Mouse (Mus musculus): ENCODE measurements around the gene Dhps. TPM values are rescaled to one million over a fixed set of nuclear protein-coding genes. Genes with fewer than 3 reads are reported as not detected.

Gene Dhps
- polyA plus RNA-seq, 1 experiment from 2014 or later: 72.3 TPM

DNA sequence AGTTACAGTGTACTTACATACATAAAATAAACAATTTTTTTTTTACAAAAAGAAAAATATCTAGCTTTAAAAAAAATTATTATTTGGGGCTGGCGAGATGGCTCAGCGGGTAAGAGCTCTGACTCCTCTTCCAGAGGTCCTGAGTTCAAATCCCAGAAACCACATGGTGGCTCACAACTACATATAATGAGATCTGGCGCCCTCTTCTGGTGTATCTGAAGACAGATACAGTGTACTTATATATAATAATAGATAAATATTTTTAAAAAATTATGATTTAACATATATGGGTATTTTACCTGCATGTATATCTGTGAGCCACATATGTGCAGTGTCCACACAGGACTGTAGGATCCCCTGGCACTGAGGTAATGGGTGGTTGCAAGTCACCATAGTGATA lies 14.7 kb downstream of the Dhps start:
- no peak overlapping the region for H3K4me3 ChIP-seq
- H3K4me1 ChIP-seq: peaks cover 20% of the 10 kb centered on the region
- H3K27me3 ChIP-seq (ENCODE audit: insufficient read depth, poor library complexity, severe bottlenecking): no peaks in the 10 kb centered on the region
- DNase-seq (ENCODE audit: low spot score): no peak
- H3K9me3 ChIP-seq: no peaks in the 10 kb centered on the region
- H3K36me3 ChIP-seq: peaks cover 36% of the 10 kb centered on the region
- no peak overlapping the region for H3K27ac ChIP-seq
- 77% methylated on average over 3 of the region's 3 CpGs for WGBS

DNA sequence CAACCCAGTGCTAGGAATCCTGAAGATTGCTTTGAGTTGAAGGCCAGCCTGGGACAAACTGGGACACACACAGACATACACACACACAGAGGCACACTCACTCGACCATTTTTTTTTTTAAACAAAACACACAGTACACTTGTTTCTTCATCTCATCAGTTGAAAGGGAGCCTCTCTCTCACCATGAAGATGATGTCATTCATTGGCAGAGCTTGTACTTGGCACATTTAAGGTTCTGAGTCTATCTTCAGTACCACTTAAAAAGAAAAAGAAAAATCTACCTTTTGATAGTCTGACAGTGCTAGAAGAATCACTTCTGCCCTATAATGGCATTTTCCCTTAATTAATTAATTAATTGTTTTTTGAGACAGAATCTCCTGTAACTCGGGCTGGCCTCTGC lies 17.2 kb downstream of the Dhps start:
- Histone ChIP-seq H3K4me1 (peaks cover 8% of the 10 kb centered on the region), H3K27ac (no peak overlapping the region), H3K9me3 (no peaks in the 10 kb centered on the region), H3K27me3 (ENCODE audit: insufficient read depth, poor library complexity, severe bottlenecking) (no peaks in the 10 kb centered on the region), H3K4me3 (no peak overlapping the region), H3K36me3 (peaks cover 39% of the 10 kb centered on the region)
- 82% methylated on average over 2 of the region's 2 CpGs for WGBS
- DNase-seq (ENCODE audit: low spot score): no peak

DNA sequence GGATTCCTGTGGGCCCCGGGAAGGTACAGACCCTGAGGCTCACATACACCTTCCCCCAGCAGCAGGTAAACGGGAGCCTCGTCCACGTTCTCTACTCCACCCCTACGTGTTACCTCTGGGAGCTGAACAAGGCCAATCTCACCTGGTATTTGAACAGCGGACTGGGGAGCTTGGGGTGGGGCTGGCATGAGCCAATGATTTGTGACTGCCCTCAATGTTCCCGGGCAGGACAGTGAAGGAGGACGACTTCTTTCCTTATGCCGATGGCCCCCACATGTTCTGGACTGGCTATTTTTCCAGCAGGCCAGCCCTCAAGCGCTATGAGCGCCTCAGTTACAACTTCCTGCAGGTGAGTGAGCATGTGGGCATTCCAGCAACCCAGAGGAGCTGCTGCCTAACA lies 19.3 kb downstream of the Dhps start:
- no peak overlapping the region for H3K27ac ChIP-seq
- H3K4me1 ChIP-seq: peaks cover 3% of the 10 kb centered on the region; the same call in 1 of the 2 replicates
- no peak overlapping the region for H3K4me3 ChIP-seq
- no peaks in the 10 kb centered on the region for H3K27me3 ChIP-seq (ENCODE audit: insufficient read depth, poor library complexity, severe bottlenecking)
- H3K36me3 ChIP-seq: peaks cover 53% of the 10 kb centered on the region
- WGBS: 89% methylated on average over 11 of the region's 11 CpGs
- peak; percentile 72 for DNase-seq (ENCODE audit: low spot score)
- H3K9me3 ChIP-seq: no peaks in the 10 kb centered on the region

DNA sequence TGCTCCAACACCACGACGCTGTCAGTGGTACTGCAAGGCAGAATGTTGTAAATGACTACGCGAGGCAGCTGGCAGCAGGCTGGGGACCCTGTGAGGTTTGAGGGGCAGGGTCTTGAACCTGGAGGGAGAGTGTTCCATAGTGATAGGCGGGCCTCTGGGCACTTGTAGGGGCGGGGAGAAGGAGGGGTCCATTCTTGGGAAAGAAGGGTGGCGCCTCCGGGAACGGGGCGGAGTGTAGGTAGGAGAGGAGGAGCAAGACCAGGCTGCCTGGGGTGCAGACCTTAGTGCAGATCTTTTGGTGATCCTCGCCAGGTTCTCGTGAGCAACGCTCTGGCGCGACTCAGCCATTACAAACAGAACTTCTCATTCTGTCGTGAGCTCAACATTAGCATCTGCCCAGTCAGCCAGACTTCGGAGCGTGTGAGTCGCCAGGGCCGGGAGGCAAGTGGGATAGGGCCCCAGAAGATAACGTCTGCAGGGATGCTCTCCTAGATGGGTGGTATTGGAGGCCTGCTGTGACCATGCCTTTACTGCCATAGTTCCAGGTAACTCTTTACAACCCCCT lies 20.1 kb downstream of the Dhps start:
- H3K4me3 ChIP-seq: no peak overlapping the region

DNA sequence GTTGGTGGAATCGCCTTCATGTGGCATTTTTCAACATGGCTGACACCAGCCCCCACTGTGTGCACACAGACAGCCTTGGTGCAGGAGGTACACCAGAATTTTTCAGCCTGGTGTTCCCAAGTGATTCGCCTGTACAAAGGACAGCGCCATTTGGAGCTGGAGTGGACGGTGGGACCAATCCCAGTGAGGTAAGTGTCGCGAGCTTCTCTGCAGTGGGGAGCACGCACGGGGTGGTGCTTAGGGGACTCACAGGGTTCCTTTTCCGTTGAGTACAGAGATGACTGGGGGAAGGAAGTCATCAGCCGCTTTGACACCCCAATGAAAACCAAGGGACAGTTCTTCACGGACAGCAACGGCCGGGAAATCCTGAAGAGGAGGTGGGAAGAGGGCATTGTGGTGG lies 23.5 kb downstream of the Dhps start:
- Histone ChIP-seq H3K27me3 (ENCODE audit: insufficient read depth, poor library complexity, severe bottlenecking) (no peaks in the 10 kb centered on the region), H3K9me3 (no peaks in the 10 kb centered on the region), H3K36me3 (peaks cover 53% of the 10 kb centered on the region), H3K4me1 (peaks cover 3% of the 10 kb centered on the region; the same call in 1 of the 2 replicates), H3K4me3 (no peak overlapping the region), H3K27ac (no peak overlapping the region)
- DNase-seq (ENCODE audit: low spot score): peak; percentile 58
- 91% methylated on average over 13 of the region's 13 CpGs for WGBS

More for the DNA sequence above, 20.1 kb downstream of the Dhps start:
- 19% methylated on average over 21 of the region's 21 CpGs for WGBS
- H3K9me3 ChIP-seq: no peaks in the 10 kb centered on the region
- H3K36me3 ChIP-seq: peaks cover 59% of the 10 kb centered on the region
- peak; percentile 74 for DNase-seq (ENCODE audit: low spot score)
- no peak overlapping the region for H3K27ac ChIP-seq
- H3K27me3 ChIP-seq (ENCODE audit: insufficient read depth, poor library complexity, severe bottlenecking): no peaks in the 10 kb centered on the region
- peaks cover 3% of the 10 kb centered on the region; the same call in 1 of the 2 replicates for H3K4me1 ChIP-seq

DNA sequence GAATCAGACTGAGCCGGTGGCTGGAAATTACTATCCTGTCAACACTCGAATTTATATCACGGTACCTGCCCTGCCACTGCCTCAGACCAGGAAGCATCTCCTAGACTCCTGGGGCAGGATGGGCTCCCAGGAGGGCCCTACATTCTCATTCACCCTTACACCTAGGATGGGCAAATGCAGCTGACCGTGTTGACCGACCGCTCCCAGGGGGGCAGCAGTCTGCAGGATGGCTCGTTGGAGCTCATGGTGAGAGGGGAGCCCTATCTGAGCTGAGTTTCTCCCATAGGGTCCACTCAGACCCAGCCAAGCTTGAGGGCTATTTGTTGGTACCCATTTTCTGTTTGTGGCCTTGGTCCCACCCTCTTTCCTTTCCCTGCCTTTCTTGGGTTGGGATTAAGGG lies 24.0 kb downstream of the Dhps start:
- peaks cover 53% of the 10 kb centered on the region for H3K36me3 ChIP-seq
- no peak overlapping the region for H3K27ac ChIP-seq
- WGBS: 89% methylated on average over 7 of the region's 7 CpGs
- H3K4me1 ChIP-seq: peaks cover 3% of the 10 kb centered on the region; the same call in 1 of the 2 replicates
- no peaks in the 10 kb centered on the region for H3K9me3 ChIP-seq
- H3K4me3 ChIP-seq: no peak overlapping the region
- DNase-seq (ENCODE audit: low spot score): peak; percentile 69
- H3K27me3 ChIP-seq (ENCODE audit: insufficient read depth, poor library complexity, severe bottlenecking): no peaks in the 10 kb centered on the region

DNA sequence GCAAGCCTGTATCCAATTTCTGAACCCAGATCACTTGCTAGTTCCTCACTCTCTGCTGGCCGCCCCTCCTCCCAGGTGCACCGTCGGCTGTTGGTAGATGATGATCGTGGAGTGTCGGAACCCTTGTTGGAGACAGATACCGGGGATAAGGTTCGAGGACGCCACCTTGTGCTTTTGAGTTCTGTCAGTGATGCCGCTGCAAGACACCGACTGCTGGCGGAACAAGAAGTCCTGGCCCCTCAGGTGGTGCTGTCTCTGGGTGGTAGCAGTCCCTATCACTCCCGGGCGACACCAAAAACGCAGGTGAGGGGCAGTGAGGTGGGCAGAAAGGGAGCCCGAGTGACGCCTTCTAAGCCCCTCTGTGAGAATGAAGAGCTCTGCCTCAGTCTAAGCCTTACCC lies 24.6 kb downstream of the Dhps start:
- Histone ChIP-seq H3K36me3 (peaks cover 49% of the 10 kb centered on the region), H3K4me1 (peaks cover 3% of the 10 kb centered on the region; the same call in 1 of the 2 replicates), H3K27me3 (ENCODE audit: insufficient read depth, poor library complexity, severe bottlenecking) (no peaks in the 10 kb centered on the region), H3K4me3 (no peak overlapping the region), H3K27ac (no peak overlapping the region), H3K9me3 (no peaks in the 10 kb centered on the region)
- peak; percentile 68 for DNase-seq (ENCODE audit: low spot score)
- 88% methylated on average over 16 of the region's 16 CpGs for WGBS

DNA sequence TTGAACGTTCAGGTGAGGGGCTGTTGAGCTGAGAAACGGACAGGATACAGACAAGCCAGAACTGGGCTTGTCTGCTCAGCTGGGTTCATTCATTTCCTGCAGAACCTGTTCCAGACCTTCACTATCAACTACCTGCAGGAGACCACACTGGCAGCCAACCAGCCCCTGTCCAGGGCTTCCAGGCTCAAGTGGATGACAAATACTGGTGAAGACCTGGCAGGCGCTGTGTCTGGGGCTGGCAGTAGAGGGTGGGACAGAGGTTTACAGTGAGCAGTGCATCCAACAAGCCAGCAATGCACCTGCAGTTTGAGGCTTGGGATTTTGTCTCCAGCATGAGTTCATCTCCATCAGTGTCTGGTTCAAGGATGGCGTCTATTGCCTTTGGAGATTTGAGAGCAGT lies 25.3 kb downstream of the Dhps start:
- Histone ChIP-seq H3K9me3 (no peaks in the 10 kb centered on the region), H3K36me3 (peaks cover 49% of the 10 kb centered on the region), H3K27me3 (ENCODE audit: insufficient read depth, poor library complexity, severe bottlenecking) (no peaks in the 10 kb centered on the region), H3K4me1 (no peaks in the 10 kb centered on the region), H3K27ac (no peak overlapping the region), H3K4me3 (no peak overlapping the region)
- peak; percentile 57 for DNase-seq (ENCODE audit: low spot score)
- WGBS: 81% methylated on average over 4 of the region's 4 CpGs

DNA sequence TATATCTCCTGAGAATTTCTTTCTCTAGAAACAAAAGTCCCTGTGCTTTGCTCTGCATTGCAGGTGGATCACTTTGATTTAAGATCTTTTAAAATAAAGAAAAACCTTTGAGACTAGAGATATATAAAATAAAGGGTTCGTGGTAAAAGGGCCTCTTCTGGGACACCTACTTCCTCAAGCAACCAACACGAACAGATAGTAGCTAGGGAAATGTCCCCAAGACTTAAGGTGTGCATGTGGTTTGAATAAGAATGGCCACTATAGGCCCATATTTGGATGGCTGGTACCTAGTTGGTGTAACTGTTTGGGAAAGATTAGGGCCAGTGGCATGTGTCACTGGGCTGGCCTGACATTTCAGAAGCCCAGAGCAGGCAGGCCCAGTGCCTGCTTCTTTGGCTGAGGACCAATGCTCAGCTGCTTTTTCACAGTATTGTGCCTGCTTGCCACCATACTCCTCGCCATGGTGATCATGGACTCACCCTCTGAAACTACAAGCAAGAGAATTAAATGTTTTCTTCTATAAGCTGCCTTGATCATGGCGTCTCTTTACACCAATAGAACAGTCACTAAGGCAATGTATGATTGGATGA lies 28.6 kb downstream of the Dhps start:
- no peaks in the 10 kb centered on the region for H3K27me3 ChIP-seq (ENCODE audit: insufficient read depth, poor library complexity, severe bottlenecking)
- no peak overlapping the region for H3K4me3 ChIP-seq
- DNase-seq (ENCODE audit: low spot score): peak; percentile 68
- no peaks in the 10 kb centered on the region for H3K9me3 ChIP-seq
- WGBS: 73% methylated on average over 4 of the region's 4 CpGs
- no peaks in the 10 kb centered on the region for H3K4me1 ChIP-seq
- H3K36me3 ChIP-seq: peaks cover 33% of the 10 kb centered on the region
- H3K27ac ChIP-seq: no peak overlapping the region

DNA sequence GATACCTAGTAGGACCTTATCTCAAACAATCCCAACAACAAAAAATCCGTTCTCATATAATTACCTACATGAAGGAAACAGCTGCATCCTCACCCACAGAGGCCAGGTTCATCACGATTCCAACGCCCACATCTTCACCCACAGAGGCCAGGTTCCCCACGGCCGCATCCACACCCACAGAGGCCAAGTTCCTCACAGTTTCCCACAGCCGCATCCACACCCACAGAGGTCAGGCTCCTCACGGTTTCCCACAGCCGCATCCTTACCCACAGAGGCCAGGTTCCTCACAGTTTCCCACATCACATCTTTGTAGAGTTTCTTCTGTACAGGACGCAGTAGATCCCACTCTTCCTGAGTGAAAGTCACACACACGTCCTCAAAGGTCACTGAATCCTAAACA lies 41.7 kb downstream of the Dhps start:
- H3K9me3 ChIP-seq: no peaks in the 10 kb centered on the region
- H3K27me3 ChIP-seq (ENCODE audit: insufficient read depth, poor library complexity, severe bottlenecking): no peaks in the 10 kb centered on the region
- no peaks in the 10 kb centered on the region for H3K4me1 ChIP-seq
- peaks cover 23% of the 10 kb centered on the region for H3K36me3 ChIP-seq
- peak; percentile 54 for DNase-seq (ENCODE audit: low spot score)
- 91% methylated on average over 10 of the region's 10 CpGs for WGBS
- H3K4me3 ChIP-seq: no peak overlapping the region
- no peak overlapping the region for H3K27ac ChIP-seq

DNA sequence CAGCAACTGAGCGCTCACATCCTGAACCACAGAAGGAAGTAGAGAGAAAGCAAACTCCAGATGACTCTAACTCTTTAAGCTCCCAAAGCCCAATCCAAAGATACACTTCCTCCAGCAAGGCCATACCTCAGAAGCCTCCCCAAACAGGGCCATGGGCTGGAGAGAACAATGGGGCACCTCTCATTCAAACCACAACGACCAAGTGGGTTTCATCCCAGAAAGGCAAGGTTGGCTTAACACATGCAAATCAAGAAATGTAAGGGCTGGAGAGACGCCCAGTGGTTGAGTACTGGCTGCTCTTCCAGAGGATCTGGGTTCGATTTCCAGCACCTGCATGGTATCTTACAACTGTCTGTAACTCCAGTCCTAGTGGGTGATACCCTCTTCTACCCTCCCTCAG lies 43.9 kb downstream of the Dhps start:
- DNase-seq (ENCODE audit: low spot score): peak; percentile 13
- H3K4me1 ChIP-seq: no peaks in the 10 kb centered on the region
- no peak overlapping the region for H3K27ac ChIP-seq
- H3K27me3 ChIP-seq (ENCODE audit: insufficient read depth, poor library complexity, severe bottlenecking): no peaks in the 10 kb centered on the region
- 73% methylated on average over 4 of the region's 4 CpGs for WGBS
- no peaks in the 10 kb centered on the region for H3K9me3 ChIP-seq
- H3K4me3 ChIP-seq: no peak overlapping the region
- H3K36me3 ChIP-seq: peaks cover 12% of the 10 kb centered on the region

DNA sequence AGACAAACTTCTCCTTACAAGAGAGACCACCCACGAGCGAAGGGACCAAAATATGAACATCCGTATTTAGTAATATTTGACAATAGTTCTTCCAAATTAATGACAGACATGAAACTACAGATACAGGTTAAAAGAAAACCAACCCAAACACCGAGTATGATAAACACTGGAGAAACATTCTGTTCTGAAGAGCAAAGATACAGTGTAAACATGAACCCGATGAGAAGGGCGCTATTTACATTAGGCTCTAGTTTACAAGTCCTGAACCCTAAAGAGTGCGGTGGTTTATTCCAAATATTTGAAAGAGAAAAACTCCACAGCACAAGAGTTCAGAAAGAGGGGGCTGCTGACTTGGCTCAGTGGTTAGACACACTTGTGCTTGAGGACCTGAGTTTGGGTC lies 45.4 kb downstream of the Dhps start:
- 0 out of 2 replicates have a peak, but pooled peaks cover 3% of the 10 kb centered on the region for H3K36me3 ChIP-seq
- WGBS: 90% methylated on average over 7 of the region's 7 CpGs
- no peaks in the 10 kb centered on the region for H3K9me3 ChIP-seq
- H3K27ac ChIP-seq: no peak overlapping the region
- peak; percentile 25 for DNase-seq (ENCODE audit: low spot score)
- no peaks in the 10 kb centered on the region for H3K4me1 ChIP-seq
- H3K4me3 ChIP-seq: no peak overlapping the region
- H3K27me3 ChIP-seq (ENCODE audit: insufficient read depth, poor library complexity, severe bottlenecking): no peaks in the 10 kb centered on the region

DNA sequence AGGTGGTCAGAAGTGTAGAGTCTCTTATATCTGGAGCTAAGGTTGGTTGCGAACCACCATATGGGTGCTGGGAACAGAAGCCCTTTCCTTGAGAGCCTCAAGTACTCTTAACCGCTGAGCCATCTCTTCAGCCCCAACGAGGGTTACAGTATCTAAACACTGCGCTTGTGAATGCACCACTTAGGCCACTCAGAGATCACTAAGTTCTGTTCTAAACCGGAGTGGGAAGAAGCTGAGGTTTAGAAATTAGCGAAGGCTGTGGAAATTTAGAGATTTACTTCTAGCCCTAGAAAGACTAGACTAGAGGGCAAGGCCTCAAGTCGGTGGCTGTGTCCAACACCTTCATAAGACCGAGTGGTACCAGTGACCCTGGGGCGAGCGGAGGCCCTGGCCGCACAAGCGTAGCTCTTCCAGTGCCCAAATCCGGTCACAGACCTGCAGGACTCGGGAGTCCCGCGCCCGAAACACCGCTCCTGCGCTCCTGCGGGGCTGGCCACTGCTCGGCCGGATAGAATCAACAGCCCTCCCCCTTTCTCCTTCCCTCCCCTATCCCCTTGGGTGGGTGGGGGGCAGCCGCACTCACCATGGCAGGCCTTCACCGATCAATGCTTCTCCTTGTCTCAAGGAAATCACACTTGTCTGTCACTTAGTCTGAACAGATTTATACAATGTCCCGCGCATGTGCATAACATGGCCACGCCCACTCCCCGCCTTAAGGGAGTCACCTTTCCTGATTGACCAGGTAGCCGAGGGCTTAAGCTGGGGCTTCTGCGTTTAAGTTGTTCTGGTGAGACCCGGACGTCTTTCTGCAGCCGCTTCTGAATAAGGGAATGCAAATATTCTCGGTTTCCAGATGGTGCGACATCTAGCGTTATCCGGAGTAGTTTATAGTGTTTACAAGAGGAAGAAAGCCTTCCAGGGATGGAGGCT lies 47.8 kb downstream of the Dhps start:
- Histone ChIP-seq H3K4me1 (no peaks in the 10 kb centered on the region), H3K27ac (peak overlapping the region; percentile 82)

More for the DNA sequence above, 47.8 kb downstream of the Dhps start:
- Histone ChIP-seq H3K9me3 (no peaks in the 10 kb centered on the region), H3K36me3 (no peaks in the 10 kb centered on the region), H3K27me3 (ENCODE audit: insufficient read depth, poor library complexity, severe bottlenecking) (no peaks in the 10 kb centered on the region), H3K4me3 (peak overlapping the region; percentile 78)
- 7% methylated on average over 37 of the region's 37 CpGs for WGBS
- DNase-seq (ENCODE audit: low spot score): peak; percentile 87
